Mouse (Mus musculus) embryo, embryonic 11 days (tissue): ENCODE measurements around the gene Efcab6.

ENCODE experiments used
- DNase-seq: peaks from one replicate; pipeline ENCODE4 v3.0.0-alpha.2; 2015

The Efcab6 gene

DNA sequence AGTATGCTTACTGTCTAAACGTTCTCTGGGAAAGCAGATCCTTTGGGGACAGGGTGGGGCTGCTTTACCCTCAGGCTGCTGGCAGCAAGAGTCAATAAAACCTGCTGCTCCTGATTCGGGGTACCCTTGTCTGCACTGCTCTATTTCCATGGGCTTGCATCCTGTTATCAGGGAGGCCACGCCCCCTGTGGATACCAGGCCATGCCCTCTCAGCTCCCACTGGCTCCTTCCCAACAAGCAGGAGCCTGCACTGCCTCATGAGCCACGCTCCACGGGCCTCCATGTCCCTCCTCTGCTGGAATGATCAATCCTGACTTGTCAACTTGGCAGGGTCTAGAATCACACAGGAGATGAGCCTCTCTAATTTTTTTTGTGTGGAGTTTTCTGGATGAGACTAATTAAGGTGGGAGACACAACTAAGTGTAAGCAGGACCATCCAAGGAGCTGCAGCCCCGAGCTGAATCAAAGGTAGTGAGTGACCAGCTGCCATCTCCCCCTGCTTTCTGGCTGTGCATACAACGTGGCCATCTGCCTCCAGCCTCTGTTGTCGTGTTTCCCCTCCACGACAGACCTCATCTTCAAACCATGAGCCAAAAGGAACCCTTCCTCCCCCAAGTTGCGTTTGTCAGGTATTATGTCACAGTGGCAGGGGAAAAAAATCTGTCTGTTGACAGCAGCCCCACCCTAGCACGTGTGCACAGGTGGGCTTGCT lies 187.9 kb downstream of the Efcab6 start:
- DNase-seq = no peak

DNA sequence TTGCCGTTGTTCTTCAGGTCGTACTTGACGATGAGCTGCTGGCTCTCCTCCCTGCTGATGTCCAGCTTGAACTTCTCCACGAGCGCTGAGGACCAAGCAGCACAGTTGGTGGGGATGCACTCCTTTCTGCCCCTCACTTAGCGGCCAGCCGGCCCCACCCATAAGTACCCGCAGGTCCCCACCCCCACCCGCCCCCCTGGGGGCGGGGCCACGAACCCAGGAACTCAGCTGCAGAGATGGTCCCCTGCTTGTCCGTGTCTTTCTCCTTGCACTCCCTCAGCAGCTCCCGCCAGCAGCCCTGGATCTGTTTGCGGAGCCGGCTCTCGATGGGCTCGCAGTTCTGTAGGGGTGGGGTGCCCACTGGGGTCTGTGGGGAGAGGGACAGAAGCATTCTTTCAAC lies 194.2 kb downstream of the Efcab6 start:
- peak; percentile 32 for DNase-seq

DNA sequence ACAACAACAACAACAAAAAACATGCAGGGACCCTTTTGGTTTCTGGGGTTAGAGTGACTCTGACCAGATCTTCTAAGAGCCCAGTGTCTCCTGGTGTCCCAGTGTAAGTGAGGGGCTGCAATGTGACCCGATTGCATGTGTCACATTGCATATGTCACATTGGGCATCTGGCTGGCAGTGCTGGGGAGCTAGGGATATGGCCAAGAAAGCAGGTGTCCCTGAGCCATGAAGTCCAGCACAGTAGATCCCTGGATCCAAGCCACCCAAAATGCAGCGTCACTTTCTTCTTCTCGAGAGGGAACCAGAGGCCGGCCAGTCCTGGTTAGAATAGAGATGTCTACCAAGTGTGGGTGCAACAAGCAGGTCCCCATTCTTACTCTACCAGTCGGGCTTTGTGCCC lies 199.6 kb downstream of the Efcab6 start:
- no peak for DNase-seq

DNA sequence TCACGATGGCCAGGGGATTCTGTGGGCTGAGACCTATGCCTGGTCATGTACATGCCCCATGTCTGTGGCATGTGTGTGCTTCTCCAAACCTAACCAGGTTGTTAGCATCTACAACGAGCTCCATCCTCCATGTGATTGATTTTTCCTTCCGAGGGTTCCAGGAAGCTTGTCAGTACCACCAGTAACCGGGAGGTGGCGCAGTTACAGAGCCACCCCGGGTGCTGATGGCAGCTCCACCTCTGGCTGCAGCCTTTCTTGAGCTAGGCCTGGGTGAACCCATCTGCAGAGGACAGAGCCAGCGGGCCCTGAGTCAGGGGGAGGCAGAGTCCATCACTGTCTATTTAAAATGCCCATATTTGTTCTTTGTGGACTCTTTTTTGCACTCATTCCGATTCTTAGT lies 208.1 kb downstream of the Efcab6 start:
- peak; percentile 71 for DNase-seq

DNA sequence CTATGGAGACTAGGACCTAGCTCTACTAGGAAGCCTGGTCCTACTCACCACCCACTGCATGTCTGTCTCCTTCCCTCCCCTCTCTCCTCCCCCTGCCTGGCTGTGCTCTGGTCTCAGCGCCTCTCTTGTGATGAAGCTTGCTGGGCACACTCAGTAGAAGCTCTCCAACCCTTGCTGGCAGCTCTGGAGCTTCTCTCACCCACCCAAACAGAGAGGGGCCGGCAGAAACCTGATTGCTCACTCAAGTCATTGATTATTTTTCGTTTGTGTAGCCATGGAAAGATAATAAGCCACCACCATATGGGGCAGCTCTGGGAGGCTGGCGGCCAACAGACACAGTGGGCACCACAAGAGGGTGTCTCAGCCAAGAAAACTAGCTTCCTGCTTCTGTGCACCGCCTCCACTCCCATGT lies 211.8 kb downstream of the Efcab6 start:
- no peak for DNase-seq

DNA sequence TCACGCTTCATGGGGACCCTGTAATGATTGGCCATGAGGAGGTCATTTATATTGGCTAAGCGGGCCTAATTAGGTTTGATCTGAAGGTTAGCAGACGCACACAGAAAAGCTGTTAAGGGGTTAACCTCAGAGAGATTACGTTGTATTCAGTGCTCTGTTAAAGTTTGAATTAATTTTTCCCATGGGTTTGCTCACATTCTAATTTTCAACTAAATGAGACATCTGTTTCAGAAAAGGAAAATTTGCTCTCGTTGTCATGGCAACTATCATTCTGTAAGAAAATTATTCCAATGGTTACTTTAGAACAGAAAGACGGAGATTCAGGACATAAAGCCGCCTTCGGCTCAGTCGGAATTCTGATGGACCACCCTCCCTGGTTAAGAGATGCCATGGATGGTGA lies 217.0 kb downstream of the Efcab6 start:
- DNase-seq = no peak

DNA sequence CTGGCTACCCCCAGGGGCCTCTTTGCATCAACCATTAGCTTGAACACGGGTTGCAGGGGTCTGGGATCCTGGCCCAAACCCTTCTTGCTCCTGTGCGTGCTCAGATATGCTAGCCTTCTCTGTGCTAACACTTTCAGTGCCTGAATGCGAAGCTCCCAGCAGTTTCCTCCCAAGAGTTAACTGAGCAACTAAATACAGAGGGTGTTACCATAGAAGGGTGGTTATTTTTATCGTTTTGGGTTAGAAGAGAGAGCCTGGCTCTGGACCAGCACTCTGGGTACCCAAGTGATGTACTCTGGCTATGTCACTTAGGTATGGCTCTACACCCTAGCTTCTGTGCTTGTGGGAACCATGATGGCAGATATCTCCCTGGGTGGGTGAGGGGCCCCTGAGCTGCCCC lies 217.7 kb downstream of the Efcab6 start:
- no peak for DNase-seq

DNA sequence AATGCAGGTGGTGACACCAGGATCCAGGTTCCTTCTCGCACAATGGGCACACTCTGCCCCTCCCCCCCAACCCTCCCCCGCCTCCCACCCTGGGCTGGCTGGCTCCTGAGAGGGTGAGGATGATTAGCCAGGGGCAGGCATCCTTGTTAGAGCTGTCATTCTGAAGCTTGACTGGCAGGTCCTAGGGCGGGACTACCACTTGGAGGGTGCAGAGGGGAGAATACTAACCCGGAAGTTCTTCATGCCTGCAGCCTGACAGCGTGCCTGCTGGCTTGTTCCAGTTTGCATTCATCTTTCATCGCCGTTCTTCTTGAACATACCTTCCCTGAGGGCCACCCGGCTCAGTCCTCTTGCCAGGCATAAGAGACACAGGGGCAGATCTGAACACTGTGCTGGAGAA lies 218.6 kb downstream of the Efcab6 start:
- peak; percentile 33 for DNase-seq

DNA sequence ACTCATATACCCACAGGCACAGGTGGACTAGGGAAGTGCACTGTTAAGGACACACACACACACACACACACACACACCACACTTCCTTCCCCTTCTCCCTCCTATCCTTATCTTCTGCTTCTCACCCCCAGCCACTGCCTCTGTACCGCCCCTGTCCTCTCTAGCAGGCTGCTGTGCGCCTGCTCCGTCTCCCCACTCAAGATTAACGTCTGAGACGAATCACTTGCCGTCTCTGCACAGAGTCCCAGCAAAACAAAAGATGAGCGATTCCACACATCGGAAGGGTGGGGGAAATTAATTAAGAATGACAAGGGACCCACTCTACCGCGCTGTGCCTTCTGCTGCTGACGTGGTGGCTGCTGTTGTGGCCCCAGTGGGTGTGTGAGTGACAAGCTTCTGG lies 219.4 kb downstream of the Efcab6 start:
- DNase-seq = no peak

DNA sequence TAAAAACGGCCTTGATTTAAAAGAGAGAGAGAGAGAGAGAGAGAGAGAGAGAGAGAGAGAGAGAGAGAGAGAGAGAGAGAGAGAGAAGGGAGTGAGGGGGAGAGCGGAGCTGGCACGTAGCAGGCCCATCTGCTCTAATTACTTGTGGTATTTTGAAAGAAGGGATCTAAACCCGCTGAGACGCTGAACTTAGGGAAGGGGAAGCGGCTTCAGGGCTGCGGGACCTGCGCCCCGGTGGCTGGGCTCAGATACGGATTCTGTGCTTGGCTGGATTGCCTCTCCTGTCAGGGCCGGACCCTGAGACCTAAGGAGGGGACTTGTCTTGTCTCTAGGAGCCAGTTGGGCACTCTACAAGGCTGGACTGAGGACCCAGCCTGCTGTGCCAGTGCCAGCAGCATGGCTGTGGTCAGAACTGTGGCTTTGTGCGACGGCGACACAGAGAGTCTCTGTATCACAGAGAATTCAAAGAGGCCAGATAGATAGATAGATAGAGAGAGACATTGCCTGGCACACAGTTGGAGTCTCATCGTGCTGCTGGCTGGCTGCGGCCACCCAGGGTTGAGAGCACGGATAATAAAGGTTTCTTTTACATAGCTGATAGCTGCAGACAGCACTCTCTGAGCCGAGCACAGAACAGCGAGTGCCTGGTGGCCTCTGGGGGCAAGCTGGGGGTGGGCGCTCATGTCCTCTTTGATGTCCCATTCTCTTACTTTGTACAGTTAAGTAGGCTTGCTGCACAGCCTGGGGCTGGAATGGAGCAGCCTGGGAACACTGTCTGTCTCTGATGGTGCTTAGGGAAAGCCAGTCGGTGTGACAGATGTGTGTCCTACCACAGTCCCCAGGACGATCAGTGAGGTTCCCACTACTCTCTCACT lies 222.0 kb downstream of the Efcab6 start:
- peak; percentile 15 for DNase-seq

DNA sequence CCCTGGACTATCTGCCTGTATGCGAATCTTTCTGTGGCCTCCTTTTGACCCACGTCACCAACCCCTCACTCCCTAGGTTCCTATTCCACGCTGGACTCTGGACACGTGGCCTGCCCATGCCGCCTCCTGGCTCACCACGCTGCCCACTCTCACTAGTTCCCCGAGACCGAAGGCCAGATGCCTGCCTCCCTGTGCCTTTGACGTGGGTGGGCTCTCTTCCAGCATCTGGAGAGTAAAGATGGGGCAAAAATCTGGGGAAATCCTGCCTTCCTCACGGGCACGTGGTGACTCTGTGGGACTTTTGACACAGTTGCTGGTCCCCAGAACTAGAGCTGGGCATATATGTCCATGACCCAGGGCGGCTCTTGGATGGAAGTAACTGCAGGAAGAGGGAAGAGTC lies 222.8 kb downstream of the Efcab6 start:
- no peak for DNase-seq

DNA sequence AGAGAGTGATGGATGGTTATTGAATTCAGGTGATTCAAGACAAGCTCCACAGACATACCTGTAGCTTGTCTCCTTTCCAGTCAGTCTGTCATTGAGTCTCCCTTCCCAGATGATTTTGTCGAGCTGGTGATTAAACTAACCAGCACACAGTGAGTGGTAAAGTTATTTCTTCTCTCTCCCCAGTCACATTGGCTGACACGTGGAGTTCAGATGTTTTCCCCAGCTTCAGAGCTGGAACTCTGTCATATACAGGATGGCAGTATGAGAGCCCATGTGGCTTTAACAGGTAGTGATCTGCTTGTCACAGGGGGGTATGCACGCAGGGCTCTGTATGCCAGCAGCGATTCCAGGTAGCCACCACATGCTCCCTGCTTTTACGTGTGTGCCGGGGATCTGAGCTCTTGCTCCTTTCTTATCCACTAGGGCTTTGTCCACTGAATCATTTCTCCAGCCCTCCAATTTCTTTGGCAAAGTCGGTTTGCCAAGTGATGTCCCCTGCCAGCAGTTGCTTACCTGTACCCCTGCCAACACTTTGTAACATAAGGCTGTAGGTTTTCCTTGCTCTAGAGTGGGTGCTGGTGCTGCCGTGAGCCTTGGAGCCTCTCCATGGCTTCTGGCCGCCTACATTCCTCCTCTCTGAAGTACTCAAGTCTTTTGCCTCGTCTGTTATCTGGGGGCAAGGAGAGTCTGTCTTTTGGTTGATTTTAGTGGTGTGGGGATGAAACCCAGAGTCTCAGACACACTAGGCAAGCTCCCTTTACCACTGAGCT lies 224.0 kb downstream of the Efcab6 start:
- no peak for DNase-seq

DNA sequence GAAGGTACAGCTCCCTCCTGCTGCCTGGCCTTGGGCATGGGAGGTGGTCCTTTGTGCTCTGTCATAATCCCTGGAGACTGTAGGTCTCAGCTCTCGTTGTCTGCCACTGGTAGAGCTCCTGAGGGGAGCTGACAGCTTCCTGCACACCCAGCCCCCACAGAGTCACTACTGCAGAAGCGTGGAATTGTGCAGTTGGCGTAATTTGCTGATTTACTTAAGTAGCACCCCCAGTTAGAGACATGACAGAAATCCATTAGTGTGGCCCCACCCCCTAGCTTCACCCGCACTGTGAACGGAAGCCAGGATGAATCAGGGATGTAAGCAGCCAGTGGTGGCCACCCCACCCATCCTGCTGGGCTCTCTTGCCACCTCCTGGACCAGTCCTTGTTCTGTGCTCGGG lies 232.9 kb downstream of the Efcab6 start:
- no peak for DNase-seq

DNA sequence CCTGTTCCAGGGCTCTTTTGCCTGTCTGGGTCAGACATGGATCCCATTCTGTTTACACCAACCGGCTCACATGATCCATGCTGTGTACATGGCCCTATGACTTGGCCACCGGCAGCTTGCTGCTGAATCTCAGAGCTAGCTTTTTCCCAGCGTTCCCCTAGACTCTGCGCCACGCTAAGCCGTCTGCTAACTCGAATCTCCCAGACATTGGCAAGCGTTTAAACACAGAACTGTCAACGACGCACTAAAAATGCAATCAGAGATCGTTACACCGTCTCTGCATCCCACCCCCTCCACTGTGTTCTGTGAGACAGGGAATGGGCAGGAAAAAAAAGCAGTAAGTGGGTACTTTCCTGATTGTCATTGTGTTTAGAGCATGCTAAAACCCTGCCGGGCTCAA lies 236.0 kb downstream of the Efcab6 start:
- DNase-seq = no peak

DNA sequence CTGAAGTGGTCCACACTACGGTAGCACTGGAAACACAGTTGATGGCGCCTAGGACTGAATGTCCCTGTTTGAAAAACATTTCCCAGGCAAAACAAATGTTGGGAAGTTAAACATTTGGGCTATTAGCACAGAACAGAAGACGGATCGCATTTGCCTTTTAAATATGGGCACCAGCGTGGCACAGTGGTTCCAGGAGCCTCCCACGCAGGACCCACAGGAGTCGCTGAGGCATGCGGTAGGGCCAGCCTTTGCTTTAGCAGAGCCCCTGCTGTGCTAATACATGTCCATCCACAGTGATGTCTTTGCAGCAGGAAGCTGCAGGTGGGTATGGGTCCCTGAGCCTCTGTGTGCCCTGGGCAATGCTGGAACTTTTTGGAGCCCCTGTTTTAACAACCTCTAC lies 237.2 kb downstream of the Efcab6 start:
- no peak for DNase-seq
